Mouse (Mus musculus) liver, embryonic 14.5 days (tissue): ENCODE measurements at regions not wholly inside any gene's neighbourhood (a gene's known extent, or its start where the extent isn't known, plus 50 kb on each side); places are given as distances from the start of the nearest gene placed in this dataset.

Experiments used
- ATAC-seq: fragments of 200-750 bp; cut with Nextera tagmentation; 2 replicates; pipeline ENCODE4 v1.8.0; 2017; ENCODE audit warnings: moderate number of reproducible peaks, mild to moderate bottlenecking, moderate library complexity; ENCODE audit not compliant: insufficient read depth
- DNase-seq, 3 experiments: peaks; one replicate each; pipeline ENCODE4 v3.0.0-alpha.2; 2012 to 2013; ENCODE audit warnings: low read depth in 3 of 3, low spot score in 3 of 3
- H3K27ac ChIP-seq: fragments of 300-500 bp; sonication (generic); 2 replicates; pipeline ENCODE4 v1.5.1; 2014; ENCODE audit warnings: moderate library complexity, mild to moderate bottlenecking, control low read depth, inconsistent platforms
- H3K27me3 ChIP-seq: fragments of 300-500 bp; sonication (generic); 2 replicates; pipeline ENCODE4 v1.6.1; 2014; ENCODE audit warnings: mild to moderate bottlenecking, low read length, moderate library complexity; ENCODE audit not compliant: control insufficient read depth, insufficient read depth
- H3K36me3 ChIP-seq: fragments of 300-500 bp; sonication (generic); replicated peaks from 2 replicates; pipeline ENCODE4 v1.6.1; 2014; ENCODE audit warnings: low read depth; ENCODE audit not compliant: control insufficient read depth, insufficient read depth
- H3K4me1 ChIP-seq, 2 experiments: fragments of 200-500 bp in 1 of 2; fragments of 300-500 bp in 1 of 2; sonication (generic) in 1 of 2; replicated peaks; 2 replicates each; pipeline ENCODE4 v1.6.1; 2012 to 2014; ENCODE audit warnings: antibody characterized with exemption in 1 of 2, inconsistent platforms in 1 of 2, low read length in 1 of 2; ENCODE audit not compliant: control insufficient read depth in 2 of 2, insufficient read depth in 2 of 2
- H3K4me2 ChIP-seq: fragments of 300-500 bp; sonication (generic); 2 replicates; pipeline ENCODE4 v1.6.1; 2014; ENCODE audit warnings: low read depth, mild to moderate bottlenecking, control low read depth, moderate library complexity
- H3K4me3 ChIP-seq, 2 experiments: fragments of 200-500 bp in 1 of 2; fragments of 300-500 bp in 1 of 2; sonication (generic) in 1 of 2; 2 replicates each; pipeline ENCODE4 v1.5.1; 2012 to 2014; ENCODE audit warnings: low read depth in 2 of 2, low read length in 2 of 2, mild to moderate bottlenecking in 2 of 2, control low read depth in 1 of 2, inconsistent platforms in 1 of 2, moderate library complexity in 1 of 2; ENCODE audit not compliant: insufficient read depth in 1 of 2
- H3K9ac ChIP-seq: fragments of 300-500 bp; sonication (generic); replicated peaks from 2 replicates; pipeline ENCODE4 v1.6.1; 2014; ENCODE audit warnings: mild to moderate bottlenecking, control low read depth, moderate library complexity
- H3K9me3 ChIP-seq: fragments of 300-500 bp; sonication (generic); 2 replicates; pipeline ENCODE4 v1.6.1; 2016; ENCODE audit warnings: low read length, mixed read lengths; ENCODE audit not compliant: control insufficient read depth
- CTCF ChIP-seq: IDR thresholded peaks from 2 replicates; pipeline ENCODE4 v1.5.1; 2016; ENCODE audit warnings: antibody characterized with exemption, low read depth, control low read depth
- EP300 ChIP-seq: IDR thresholded peaks from 2 replicates; pipeline ENCODE4 v1.6.1; 2016; ENCODE audit warnings: antibody characterized with exemption, low read depth
- WGBS: fragments of 180-500 bp; shearing (Covaris S2); extraction: QIAGEN DNeasy Blood & Tissue Kit; methylation state at CpG from one replicate; pipeline ENCODE4 v1.1.7; 2014; ENCODE audit not compliant: insufficient replicate concordance; 5-methylcytosine and 5-hydroxymethylcytosine counted together

GRCm38 (mm10) chr11:63508727-63509126, 379.9 kb downstream of the Pmp22 start:
- 59% methylated on average over 2 of the region's 2 CpGs for WGBS
- H3K9me3 ChIP-seq: no peaks in the 10 kb centered on the region
- no peak overlapping the region for H3K27ac ChIP-seq

GRCm38 (mm10) chr11:63510611-63511010, 381.8 kb downstream of the Pmp22 start:
- no peak for ATAC-seq
- 64% methylated on average over 7 of the region's 7 CpGs for WGBS
- H3K9ac ChIP-seq: no peak overlapping the region
- H3K27ac ChIP-seq: no peak overlapping the region
- H3K4me2 ChIP-seq: no peak overlapping the region
- 0 out of 4 replicates have a peak, but pooled peaks cover 0 to 1% of the 10 kb centered on the region in 2 experiments for H3K4me1 ChIP-seq
- TF ChIP-seq CTCF (no peak), EP300 (no peak)
- no peaks in the 10 kb centered on the region for H3K9me3 ChIP-seq
- no peak for DNase-seq
- H3K36me3 ChIP-seq: no peaks in the 10 kb centered on the region
- H3K27me3 ChIP-seq: no peaks in the 10 kb centered on the region
- H3K4me3 ChIP-seq: no peak overlapping the region

More at GRCm38 (mm10) chr11:63508727-63509126, 379.9 kb downstream of the Pmp22 start:
- ATAC-seq (no peak), DNase-seq (no peak)
- no peaks in the 10 kb centered on the region for H3K27me3 ChIP-seq
- no peak overlapping the region for H3K4me3 ChIP-seq
- H3K36me3 ChIP-seq: no peaks in the 10 kb centered on the region
- 0 out of 4 replicates have a peak, but pooled peaks cover 0 to 1% of the 10 kb centered on the region in 2 experiments for H3K4me1 ChIP-seq
- H3K4me2 ChIP-seq: no peak overlapping the region
- H3K9ac ChIP-seq: no peak overlapping the region
- no peak for TF ChIP-seq CTCF
- TF ChIP-seq EP300: no peak

GRCm38 (mm10) chr11:63514615-63515014, 385.8 kb downstream of the Pmp22 start:
- Histone ChIP-seq H3K4me3 (no peak overlapping the region), H3K27me3 (no peaks in the 10 kb centered on the region), H3K9me3 (no peaks in the 10 kb centered on the region), H3K36me3 (no peaks in the 10 kb centered on the region), H3K4me2 (no peak overlapping the region), H3K4me1 (peaks cover 0 to 6% of the 10 kb centered on the region in 2 experiments; a peak in 2 of 4 replicates), H3K9ac (no peak overlapping the region), H3K27ac (no peak overlapping the region)
- ATAC-seq (no peak), DNase-seq (no peak)
- no peak for TF ChIP-seq EP300
- no peak for TF ChIP-seq CTCF
- WGBS: 54% methylated on average over 3 of the region's 3 CpGs

GRCm38 (mm10) chr11:63518847-63519246, 390.1 kb downstream of the Pmp22 start:
- no peaks in the 10 kb centered on the region for H3K9me3 ChIP-seq
- no peak overlapping the region for H3K4me3 ChIP-seq
- H3K9ac ChIP-seq: no peak overlapping the region
- H3K27me3 ChIP-seq: no peaks in the 10 kb centered on the region
- DNase-seq (no peak), ATAC-seq (no peak)
- no peak overlapping the region for H3K27ac ChIP-seq
- H3K4me2 ChIP-seq: no peak overlapping the region
- TF ChIP-seq EP300: no peak
- TF ChIP-seq CTCF: no peak
- H3K4me1 ChIP-seq: peaks cover 0 to 7% of the 10 kb centered on the region in 2 experiments; a peak in 2 of 4 replicates
- no peaks in the 10 kb centered on the region for H3K36me3 ChIP-seq
- 35% methylated on average over 6 of the region's 6 CpGs for WGBS

GRCm38 (mm10) chr11:63524254-63524653, 395.5 kb downstream of the Pmp22 start:
- peaks cover 0 to 2% of the 10 kb centered on the region in 2 experiments; a peak in 2 of 4 replicates for H3K4me1 ChIP-seq
- 27% methylated on average over 7 of the region's 7 CpGs for WGBS

More at GRCm38 (mm10) chr11:63524254-63524653, 395.5 kb downstream of the Pmp22 start:
- Histone ChIP-seq H3K9me3 (no peaks in the 10 kb centered on the region), H3K27ac (no peak overlapping the region), H3K27me3 (no peaks in the 10 kb centered on the region), H3K4me2 (no peak overlapping the region), H3K4me3 (no peak overlapping the region), H3K36me3 (no peaks in the 10 kb centered on the region), H3K9ac (no peak overlapping the region)
- DNase-seq (no peak), ATAC-seq (no peak)
- TF ChIP-seq CTCF (no peak), EP300 (no peak)
